Mouse (Mus musculus) heart, adult 2 months (tissue): ENCODE measurements at regions not wholly inside any gene's neighbourhood (a gene's known extent, or its start where the extent isn't known, plus 50 kb on each side); places are given as distances from the start of the nearest gene placed in this dataset.

ENCODE experiments used
- DNase-seq, 2 experiments: peaks; one replicate each; pipeline ENCODE4 v3.0.0; 2021
- H3K27ac ChIP-seq: fragments of 200-600 bp; 2 replicates; pipeline ENCODE4 v1.8.1; 2022
- H3K27me3 ChIP-seq: fragments of 200-500 bp; 2 replicates; pipeline ENCODE4 v1.6.1; 2012; ENCODE audit warnings: mild to moderate bottlenecking, low read length, inconsistent platforms, mixed read lengths; ENCODE audit not compliant: control insufficient read depth, insufficient read depth
- H3K36me3 ChIP-seq: fragments of 200-500 bp; 2 replicates; pipeline ENCODE4 v1.6.1; 2012; ENCODE audit warnings: low read length, inconsistent platforms; ENCODE audit not compliant: control insufficient read depth, insufficient read depth
- H3K4me1 ChIP-seq: fragments of 200-500 bp; 2 replicates; pipeline ENCODE4 v1.6.1; 2011; ENCODE audit warnings: low read length; ENCODE audit not compliant: control insufficient read depth, insufficient read depth
- H3K4me3 ChIP-seq: fragments of 200-600 bp; 2 replicates; pipeline ENCODE4 v1.8.1; 2022
- H3K79me2 ChIP-seq: fragments of 200-500 bp; replicated peaks from 2 replicates; pipeline ENCODE4 v1.6.1; 2012; ENCODE audit warnings: mild to moderate bottlenecking, inconsistent platforms, low read length, moderate library complexity, mixed read lengths; ENCODE audit not compliant: control insufficient read depth, insufficient read depth
- H3K9ac ChIP-seq: fragments of 200-500 bp; 2 replicates; pipeline ENCODE4 v1.6.1; 2012; ENCODE audit warnings: low read depth, mild to moderate bottlenecking, control low read depth, inconsistent platforms, low read length, mixed read lengths
- CTCF ChIP-seq: fragments of 200-600 bp; IDR thresholded peaks from 2 replicates; pipeline ENCODE4 v1.8.1; 2022; ENCODE audit warnings: antibody characterized with exemption, mild to moderate bottlenecking, moderate library complexity
- EP300 ChIP-seq: fragments of 200-500 bp; IDR thresholded peaks from 2 replicates; pipeline ENCODE4 v1.6.1; 2011; ENCODE audit warnings: low read depth, low read length, control low read depth; ENCODE audit not compliant: insufficient read depth
- POLR2A ChIP-seq: fragments of 200-500 bp; IDR thresholded peaks from 2 replicates; pipeline ENCODE4 v1.6.1; 2011; ENCODE audit warnings: mild to moderate bottlenecking, low read depth, low read length, control low read depth; ENCODE audit not compliant: insufficient read depth
- WGBS: fragments of 180-500 bp; shearing (Covaris S2); methylation state at CpG from one replicate; pipeline ENCODE4 v1.1.7; 2018; 5-methylcytosine and 5-hydroxymethylcytosine counted together
- intact Hi-C: fragments of 180-260 bp; cut with DNase I; formaldehyde crosslinking; loops from one replicate; pipeline ENCODE4 v1.15.1; 2025

DNA sequence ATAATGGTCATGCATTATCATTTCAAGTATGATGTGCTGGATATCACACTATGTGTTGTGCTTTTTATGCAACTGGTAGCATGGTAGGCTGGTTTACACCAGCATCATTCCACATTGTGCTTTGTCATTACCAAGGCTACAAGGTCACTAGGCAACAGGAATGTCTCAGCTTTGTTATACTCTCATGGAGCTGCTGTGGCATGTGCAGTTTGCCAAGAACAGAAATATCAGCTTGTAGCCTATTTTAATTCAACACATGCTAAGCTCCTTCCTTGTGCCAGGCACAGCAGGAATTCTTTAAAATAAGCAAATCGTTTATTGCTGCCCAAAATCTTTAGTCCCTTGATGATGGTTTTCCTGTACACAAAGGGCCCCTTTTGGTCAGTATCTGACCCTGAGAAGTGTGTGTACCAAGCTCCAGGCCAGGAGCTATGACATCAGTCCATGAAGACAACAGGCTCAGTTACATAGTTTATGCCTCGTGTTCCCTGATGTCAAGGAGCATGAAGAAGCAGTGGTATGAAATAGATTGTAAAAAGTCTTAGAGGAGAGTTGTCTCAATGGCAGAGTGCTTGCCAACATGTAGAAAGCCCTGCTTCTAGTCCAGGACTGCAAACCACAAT is 314.0 kb upstream of the Cdyl start:
- Histone ChIP-seq H3K27me3 (no peaks in the 10 kb centered on the region), H3K4me3 (no peak overlapping the region), H3K4me1 (no peaks in the 10 kb centered on the region), H3K36me3 (no peaks in the 10 kb centered on the region), H3K27ac (no peak overlapping the region), H3K9ac (no peak overlapping the region), H3K79me2 (no peaks in the 10 kb centered on the region)
- intact Hi-C loops, result no loop called here
- 68% methylated on average over 2 of the region's 2 CpGs for WGBS
- no peak for TF ChIP-seq POLR2A
- no peak for TF ChIP-seq EP300
- TF ChIP-seq CTCF, result no peak
- no peak for DNase-seq

DNA sequence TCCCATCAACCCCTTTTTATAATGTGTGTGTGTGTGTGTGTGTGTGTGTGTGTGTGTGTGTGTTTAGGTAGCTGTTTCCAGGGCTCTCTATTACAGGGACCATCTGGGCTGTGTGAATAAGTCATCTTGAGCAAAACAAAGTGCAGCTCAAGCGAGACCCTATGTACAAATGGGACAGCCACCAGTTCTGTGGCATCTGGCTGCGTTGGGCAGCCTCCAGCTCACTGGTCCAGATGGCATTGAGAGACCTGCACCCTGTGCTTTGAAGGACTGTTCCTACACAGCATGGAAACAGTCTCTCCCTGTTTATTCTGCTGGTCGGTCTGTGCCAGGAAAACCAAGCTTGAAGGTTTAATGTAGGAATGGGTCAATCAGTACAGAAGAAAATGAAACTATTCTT is 311.4 kb upstream of the Cdyl start:
- Histone ChIP-seq H3K36me3 (no peaks in the 10 kb centered on the region), H3K4me3 (no peak overlapping the region), H3K27ac (no peak overlapping the region), H3K79me2 (no peaks in the 10 kb centered on the region), H3K27me3 (no peaks in the 10 kb centered on the region), H3K9ac (no peak overlapping the region), H3K4me1 (no peaks in the 10 kb centered on the region)
- TF ChIP-seq CTCF, result no peak
- TF ChIP-seq POLR2A, result no peak
- TF ChIP-seq EP300, result no peak
- DNase-seq, result no peak
- WGBS, result 80% methylated on average over 3 of the region's 3 CpGs
- intact Hi-C loops, result no loop called here

GRCm38 (mm10) chr13:35359345-35359744 is 300.3 kb upstream of the Cdyl start:
- Histone ChIP-seq H3K4me1 (no peaks in the 10 kb centered on the region), H3K9ac (no peak overlapping the region), H3K27me3 (no peaks in the 10 kb centered on the region), H3K36me3 (no peaks in the 10 kb centered on the region), H3K4me3 (no peak overlapping the region), H3K27ac (no peak overlapping the region), H3K79me2 (no peaks in the 10 kb centered on the region)
- 74% methylated on average over 3 of the region's 3 CpGs for WGBS
- intact Hi-C loops, result no loop called here
- no peak for DNase-seq
- TF ChIP-seq POLR2A (no peak), CTCF (no peak), EP300 (no peak)

- no peaks in the 10 kb centered on the region for H3K4me1 ChIP-seq
- H3K9ac ChIP-seq, result no peak overlapping the region
- DNase-seq, result no peak
- no peaks in the 10 kb centered on the region for H3K27me3 ChIP-seq
- TF ChIP-seq POLR2A, result no peak
- no peak for TF ChIP-seq EP300
- TF ChIP-seq CTCF, result no peak
- intact Hi-C loops, result no loop called here
- no peak overlapping the region for H3K4me3 ChIP-seq
- no peak overlapping the region for H3K27ac ChIP-seq
- H3K79me2 ChIP-seq, result no peaks in the 10 kb centered on the region
- H3K36me3 ChIP-seq, result no peaks in the 10 kb centered on the region
- WGBS, result 93% methylated on average over 2 of the region's 2 CpGs
Observed at GRCm38 (mm10) chr13:35377487-35377886, 282.1 kb upstream of the Cdyl start.

GRCm38 (mm10) chr13:35379500-35379899 is 280.1 kb upstream of the Cdyl start:
- H3K4me3 ChIP-seq, result no peak overlapping the region
- no peak overlapping the region for H3K27ac ChIP-seq
- H3K79me2 ChIP-seq, result no peaks in the 10 kb centered on the region
- 81% methylated on average over 2 of the region's 2 CpGs for WGBS
- H3K9ac ChIP-seq, result no peak overlapping the region
- intact Hi-C loops, result no loop called here
- no peak for DNase-seq
- H3K36me3 ChIP-seq, result no peaks in the 10 kb centered on the region
- no peaks in the 10 kb centered on the region for H3K27me3 ChIP-seq
- H3K4me1 ChIP-seq, result peaks cover 2% of the 10 kb centered on the region; the same call in 1 of the 2 replicates
- no peak for TF ChIP-seq EP300
- TF ChIP-seq POLR2A, result no peak
- TF ChIP-seq CTCF, result no peak

GRCm38 (mm10) chr13:35380224-35381009 is 279.2 kb upstream of the Cdyl start:
- Histone ChIP-seq H3K79me2 (no peaks in the 10 kb centered on the region), H3K9ac (no peak overlapping the region), H3K36me3 (no peaks in the 10 kb centered on the region), H3K4me1 (peaks cover 2% of the 10 kb centered on the region; the same call in 1 of the 2 replicates), H3K4me3 (no peak overlapping the region), H3K27ac (no peak overlapping the region), H3K27me3 (no peaks in the 10 kb centered on the region)
- 59% methylated on average over 3 of the region's 3 CpGs for WGBS
- no peak for DNase-seq
- TF ChIP-seq CTCF (no peak), POLR2A (no peak), EP300 (no peak)
- intact Hi-C loops, result loop anchor here (10.0 kb wide), 3 partner anchors 124 to 256 kb away; no protein-coding TSS in a partner anchor
